9 mouse cellular contexts compared by ENCODE assay signal in the genomic region with DNA sequence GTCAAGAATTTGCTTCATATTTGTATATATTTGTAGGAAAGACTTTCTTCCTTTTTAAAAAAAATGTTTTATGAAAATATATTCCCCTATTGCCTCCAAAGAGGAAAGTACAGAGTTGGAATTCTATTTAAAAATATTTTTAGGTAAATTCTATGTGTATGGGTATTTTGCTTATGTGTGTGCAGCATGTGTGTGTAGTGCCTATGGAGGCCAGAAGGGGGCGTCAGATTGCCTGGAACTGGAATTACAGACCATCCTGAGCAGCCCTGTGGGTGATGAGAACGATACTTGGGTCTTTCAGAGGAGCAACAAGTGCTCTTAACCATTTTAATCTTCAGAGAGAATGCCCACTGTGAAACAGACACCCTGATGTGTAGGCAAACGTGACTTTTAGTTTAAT.
"Had no signal": no experiment of that assay in that cellular context is flagged by ENCODE, and none has a peak within 500 bp of the region (broad histone marks: within the 10 kb centered on the region; RNA-seq: fewer than 3 reads in every experiment).

No protein-coding gene starts in this region.

- H3K4me2 ChIP-seq: limb, embryonic 12.5 days; midbrain, embryonic 15.5 days; stomach, embryonic 15.5 days had no signal

- H3K4me1 ChIP-seq: limb, embryonic 12.5 days; stomach, embryonic 15.5 days had no signal

- ATAC-seq: midbrain, embryonic 15.5 days had no signal

- H3K36me3 ChIP-seq: limb, embryonic 12.5 days; midbrain, embryonic 15.5 days; stomach, embryonic 15.5 days had no signal

- H3K27me3 ChIP-seq: limb, embryonic 12.5 days; midbrain, embryonic 15.5 days; stomach, embryonic 15.5 days had no signal

- H3K27ac ChIP-seq: limb, embryonic 12.5 days; midbrain, embryonic 15.5 days; stomach, embryonic 15.5 days had no signal

- H3K9ac ChIP-seq: limb, embryonic 12.5 days; midbrain, embryonic 15.5 days; stomach, embryonic 15.5 days had no signal

- DNase-seq: kidney, adult 11 months; kidney, postnatal 14 days; layer of hippocampus, adult 9-11 months; layer of hippocampus, postnatal 36 days; lung, postnatal 36 days; right cerebral cortex, postnatal 14 days had no signal

- H3K9me3 ChIP-seq: limb, embryonic 12.5 days; midbrain, embryonic 15.5 days; stomach, embryonic 15.5 days had no signal

- H3K4me3 ChIP-seq: limb, embryonic 12.5 days; midbrain, embryonic 15.5 days; stomach, embryonic 15.5 days had no signal
